Mouse (Mus musculus) neural tube, embryonic 13.5 days (tissue): ENCODE data around the gene Rbpj. TPM values are rescaled to one million over a fixed set of nuclear protein-coding genes. Genes with fewer than 3 reads are reported as not detected.
"Not testable (repeated sequence)": the region's sequence is repeated elsewhere in the genome, so short reads cannot be mapped to it uniquely, and the experiment has no call there.

ENCODE experiments used
- ATAC-seq: fragments of 200-750 bp; cut with Nextera tagmentation; 2 replicates; pipeline ENCODE4 v1.8.0; 2017; ENCODE audit warnings: low read depth, mild to moderate bottlenecking, moderate TSS enrichment, moderate library complexity
- H3K27ac ChIP-seq: fragments of 300-500 bp; sonication (generic); replicated peaks from 2 replicates; pipeline ENCODE4 v1.5.1; 2015; ENCODE audit warnings: moderate library complexity, mild to moderate bottlenecking, inconsistent platforms
- H3K27me3 ChIP-seq: fragments of 300-500 bp; sonication (generic); 2 replicates; pipeline ENCODE4 v1.6.1; 2015; ENCODE audit warnings: mild to moderate bottlenecking, inconsistent platforms
- H3K36me3 ChIP-seq: fragments of 300-500 bp; sonication (generic); 2 replicates; pipeline ENCODE4 v1.6.1; 2015; ENCODE audit warnings: mild to moderate bottlenecking, inconsistent platforms
- H3K4me1 ChIP-seq: fragments of 300-500 bp; sonication (generic); replicated peaks from 2 replicates; pipeline ENCODE4 v1.6.1; 2015; ENCODE audit warnings: inconsistent platforms
- H3K4me2 ChIP-seq: fragments of 300-500 bp; sonication (generic); 2 replicates; pipeline ENCODE4 v1.6.1; 2015; ENCODE audit warnings: inconsistent platforms, mild to moderate bottlenecking, moderate library complexity
- H3K4me3 ChIP-seq: fragments of 300-500 bp; sonication (generic); 2 replicates; pipeline ENCODE4 v1.5.1; 2015; ENCODE audit warnings: mild to moderate bottlenecking, inconsistent platforms
- H3K9ac ChIP-seq: fragments of 300-500 bp; sonication (generic); 2 replicates; pipeline ENCODE4 v1.6.1; 2015; ENCODE audit warnings: moderate library complexity, mild to moderate bottlenecking, inconsistent platforms
- H3K9me3 ChIP-seq: fragments of 300-500 bp; sonication (generic); 2 replicates; pipeline ENCODE4 v1.6.1; 2016; ENCODE audit warnings: inconsistent platforms
- WGBS: fragments of 180-500 bp; shearing (Covaris S2); methylation state at CpG from one replicate; pipeline ENCODE4 v1.1.7; 2015; 5-methylcytosine and 5-hydroxymethylcytosine counted together
- polyA plus RNA-seq: library from polyadenylated mRNA; unstranded; fragments of >200 nt; fragmentation: Nextera tagmentation; extraction: Ambion mirVana; gene quantifications from 2 replicates; pipeline ENCODE4 v1.2.1, GENCODE M21; 2015

Rbpj gene
- polyA plus RNA-seq, 1 experiment from 2014 or later: 37.5 TPM

DNA sequence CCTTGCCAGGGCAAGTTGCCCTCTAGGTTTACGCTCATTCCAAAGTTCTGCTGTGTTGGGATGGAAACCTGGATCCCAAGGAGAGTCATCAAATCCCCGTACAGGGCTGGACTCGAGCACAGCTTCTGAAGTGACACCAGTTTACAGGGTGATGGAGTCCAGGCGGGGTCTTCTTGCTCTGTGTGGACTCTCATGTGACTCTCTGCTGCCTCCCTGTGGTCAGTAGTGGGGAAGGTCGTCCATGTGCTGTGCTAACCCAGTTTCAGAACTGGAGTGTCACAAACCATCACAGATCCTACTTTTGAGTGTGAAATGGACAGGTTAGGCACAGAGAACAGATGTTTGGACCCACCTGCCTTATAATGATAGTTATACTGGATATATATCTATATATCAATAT lies 206.4 kb downstream of the Rbpj start:
- Histone ChIP-seq H3K27me3 (no peaks in the 10 kb centered on the region), H3K4me3 (no peak overlapping the region), H3K36me3 (no peaks in the 10 kb centered on the region), H3K9me3 (no peaks in the 10 kb centered on the region), H3K27ac (no peak overlapping the region), H3K9ac (no peak overlapping the region), H3K4me1 (no peaks in the 10 kb centered on the region), H3K4me2 (no peak overlapping the region)
- WGBS: 28% methylated on average over 5 of the region's 5 CpGs
- peak; percentile 89 for ATAC-seq

DNA sequence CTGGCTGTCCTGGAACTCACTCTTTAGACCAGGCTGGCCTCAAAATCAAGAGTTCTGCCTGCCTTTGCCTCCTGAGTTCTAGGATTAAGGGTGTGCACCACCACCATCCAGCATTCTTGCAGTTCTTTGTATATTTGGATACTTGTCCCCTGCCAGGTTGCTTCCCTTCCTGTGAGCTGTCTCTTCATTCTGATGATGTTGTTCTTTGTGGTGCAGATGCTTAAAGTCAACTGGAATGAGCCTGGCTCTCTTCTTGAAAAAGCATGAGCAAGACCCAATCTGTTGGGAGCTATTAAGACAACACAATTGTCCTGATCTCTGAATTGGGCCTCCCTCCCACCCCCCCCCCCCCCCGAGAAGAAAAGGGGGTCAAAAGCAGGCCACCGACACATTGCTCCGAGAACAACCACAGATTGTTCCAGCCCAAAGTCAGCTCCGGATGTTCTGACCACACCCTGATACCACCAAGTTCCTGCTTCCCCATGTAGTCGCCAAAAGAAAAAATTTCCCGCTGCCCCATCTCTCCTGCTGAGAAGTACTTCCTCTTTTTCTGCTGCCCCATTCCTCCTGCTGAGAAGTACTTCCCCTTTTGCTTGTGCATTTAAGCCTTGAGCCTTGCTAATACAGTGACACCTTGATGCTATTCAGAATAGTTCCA lies 207.7 kb downstream of the Rbpj start:
- H3K4me2 ChIP-seq, H3K27me3 ChIP-seq, H3K9ac ChIP-seq, H3K27ac ChIP-seq, H3K4me3 ChIP-seq, H3K36me3 ChIP-seq, H3K4me1 ChIP-seq, ATAC-seq, H3K9me3 ChIP-seq: not testable (repeated sequence)
- WGBS: 88% methylated on average over 6 of the region's 6 CpGs

DNA sequence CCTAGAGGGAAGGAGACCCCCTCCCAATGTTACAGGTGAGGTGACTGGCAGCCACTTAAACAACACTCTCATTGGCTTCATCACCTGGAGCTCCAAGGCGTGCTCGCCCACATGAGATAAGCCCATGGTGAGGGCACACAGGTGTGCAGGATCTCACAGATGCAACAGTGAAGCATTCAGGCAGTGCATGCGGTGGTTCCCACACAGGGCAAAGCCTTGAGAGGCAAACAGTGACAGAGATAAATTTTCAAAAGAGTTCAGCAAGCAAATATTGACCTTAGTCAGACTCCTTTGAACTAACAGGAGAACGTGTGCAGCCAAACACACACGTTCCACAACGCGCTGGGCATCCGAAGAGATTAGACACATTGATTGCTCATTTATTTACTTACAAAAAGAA lies 210.7 kb downstream of the Rbpj start:
- Histone ChIP-seq H3K9me3 (no peaks in the 10 kb centered on the region), H3K36me3 (no peaks in the 10 kb centered on the region), H3K27me3 (no peaks in the 10 kb centered on the region), H3K4me1 (no peaks in the 10 kb centered on the region), H3K27ac (no peak overlapping the region), H3K9ac (no peak overlapping the region), H3K4me2 (no peak overlapping the region), H3K4me3 (no peak overlapping the region)
- ATAC-seq: no peak
- WGBS: 89% methylated on average over 8 of the region's 8 CpGs

DNA sequence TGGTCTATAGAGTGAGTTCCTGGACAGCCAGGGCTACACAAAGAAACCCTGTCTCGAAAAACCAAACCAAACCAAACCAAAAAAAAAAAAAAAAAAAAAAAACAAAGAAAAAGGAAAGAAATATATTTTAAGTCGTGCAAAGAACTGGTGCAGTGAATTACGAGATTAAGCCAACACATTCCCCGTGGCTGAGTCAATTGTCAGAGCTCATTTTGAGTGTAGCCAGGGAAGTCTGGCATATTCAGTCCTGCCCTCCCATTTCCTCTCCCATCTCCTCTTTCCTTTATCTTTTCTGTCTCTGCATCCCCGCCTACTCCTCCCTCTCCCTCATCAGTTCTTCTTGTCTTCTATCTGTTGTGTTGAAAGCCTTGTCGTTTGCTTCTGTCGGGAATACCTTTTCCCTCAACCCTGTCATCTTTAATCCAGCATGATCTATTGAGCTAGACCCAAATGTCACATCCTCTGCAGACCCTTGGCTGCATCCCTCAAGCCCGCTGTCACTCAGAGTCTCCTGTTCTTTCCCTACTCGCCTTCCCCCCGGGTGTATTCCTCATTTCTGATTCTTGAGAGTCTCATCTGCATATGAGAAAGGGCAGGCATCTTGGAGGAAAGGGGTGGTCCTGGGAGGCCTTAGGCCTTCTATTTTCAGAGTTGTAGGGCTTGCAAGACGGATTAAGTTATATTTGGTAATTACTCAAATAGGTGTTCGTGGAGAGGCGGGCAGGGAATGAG lies 212.2 kb downstream of the Rbpj start:
- H3K9ac ChIP-seq: no peak overlapping the region
- no peak overlapping the region for H3K4me2 ChIP-seq
- no peak overlapping the region for H3K4me3 ChIP-seq
- no peaks in the 10 kb centered on the region for H3K36me3 ChIP-seq
- ATAC-seq: no peak
- H3K4me1 ChIP-seq: no peaks in the 10 kb centered on the region
- H3K27me3 ChIP-seq: no peaks in the 10 kb centered on the region
- H3K9me3 ChIP-seq: no peaks in the 10 kb centered on the region
- 52% methylated on average over 13 of the region's 13 CpGs for WGBS
- H3K27ac ChIP-seq: no peak overlapping the region

DNA sequence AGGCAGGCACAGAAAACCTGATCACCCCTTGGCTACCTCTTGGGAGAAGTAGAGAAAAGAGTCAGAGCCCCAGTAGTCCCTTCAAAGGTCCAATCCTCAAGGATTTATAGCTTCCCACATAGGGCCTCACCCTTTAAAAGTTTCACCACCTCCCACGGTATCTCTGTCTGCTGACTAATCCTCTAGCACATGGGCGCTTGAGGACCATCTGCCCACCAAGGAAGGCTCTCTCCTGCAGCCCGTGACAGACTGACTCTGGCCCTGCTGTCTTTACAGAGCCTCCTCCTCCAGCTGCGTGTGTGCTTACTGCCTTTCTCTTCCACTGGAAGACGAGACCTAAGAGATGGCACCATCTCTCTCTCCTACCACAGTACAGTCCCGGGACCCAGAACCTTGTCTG lies 213.7 kb downstream of the Rbpj start:
- Histone ChIP-seq H3K27me3 (no peaks in the 10 kb centered on the region), H3K36me3 (no peaks in the 10 kb centered on the region), H3K9ac (no peak overlapping the region), H3K27ac (no peak overlapping the region), H3K4me2 (no peak overlapping the region), H3K4me3 (no peak overlapping the region), H3K4me1 (no peaks in the 10 kb centered on the region), H3K9me3 (no peaks in the 10 kb centered on the region)
- ATAC-seq: no peak
- 77% methylated on average over 6 of the region's 6 CpGs for WGBS

DNA sequence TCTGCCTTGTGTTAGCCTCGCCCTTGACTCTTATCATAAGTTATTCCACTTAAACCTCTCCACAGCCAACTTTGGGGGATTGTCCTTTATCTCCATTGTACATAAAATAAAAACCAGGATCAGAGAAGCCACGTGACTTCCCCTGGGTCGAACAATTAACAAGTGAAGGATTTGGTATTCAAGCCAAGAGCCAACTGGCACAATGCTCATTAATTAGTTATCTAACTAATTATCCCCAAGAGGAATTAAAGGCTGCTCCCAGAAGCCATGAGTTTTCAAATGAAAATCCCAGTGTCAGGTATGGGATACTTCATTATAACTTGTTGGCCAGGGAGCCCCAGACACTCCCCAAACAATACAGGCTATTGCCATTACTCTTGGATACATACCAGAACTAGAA lies 218.0 kb downstream of the Rbpj start:
- H3K27ac ChIP-seq: no peak overlapping the region
- H3K9me3 ChIP-seq: no peaks in the 10 kb centered on the region
- no peaks in the 10 kb centered on the region for H3K4me1 ChIP-seq
- H3K4me3 ChIP-seq: no peak overlapping the region
- ATAC-seq: no peak
- H3K9ac ChIP-seq: no peak overlapping the region
- H3K36me3 ChIP-seq: no peaks in the 10 kb centered on the region
- no peak overlapping the region for H3K4me2 ChIP-seq
- no peaks in the 10 kb centered on the region for H3K27me3 ChIP-seq
- 64% methylated on average over 3 of the region's 3 CpGs for WGBS

DNA sequence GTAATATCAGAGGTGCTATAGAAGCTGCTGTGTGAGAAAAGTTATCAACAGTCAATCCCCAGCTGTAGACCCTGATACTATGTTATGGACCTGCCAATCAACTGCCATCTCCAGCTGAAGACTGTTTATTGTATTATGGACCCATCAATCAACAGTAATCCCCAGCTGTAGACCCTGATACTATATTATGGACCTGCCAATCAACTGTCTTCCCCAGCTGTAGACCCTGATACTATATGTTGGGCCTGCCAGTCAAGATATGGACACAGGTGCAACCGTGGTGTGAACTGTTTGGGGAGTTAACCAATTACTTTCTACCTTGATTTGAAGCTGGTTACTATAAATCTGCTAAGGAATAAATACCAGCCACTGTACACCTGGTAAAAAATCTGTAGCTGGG lies 218.5 kb downstream of the Rbpj start:
- no peak overlapping the region for H3K9ac ChIP-seq
- H3K36me3 ChIP-seq: no peaks in the 10 kb centered on the region
- H3K4me2 ChIP-seq: no peak overlapping the region
- no peaks in the 10 kb centered on the region for H3K4me1 ChIP-seq
- H3K9me3 ChIP-seq: no peaks in the 10 kb centered on the region
- H3K4me3 ChIP-seq: no peak overlapping the region
- 86% methylated on average over 1 of the region's 1 CpGs for WGBS
- H3K27ac ChIP-seq: no peak overlapping the region
- H3K27me3 ChIP-seq: no peaks in the 10 kb centered on the region
- ATAC-seq: no peak

- no peak overlapping the region for H3K4me3 ChIP-seq
- no peaks in the 10 kb centered on the region for H3K36me3 ChIP-seq
- no peak overlapping the region for H3K4me2 ChIP-seq
- no peak overlapping the region for H3K9ac ChIP-seq
- H3K27me3 ChIP-seq: no peaks in the 10 kb centered on the region
- no peaks in the 10 kb centered on the region for H3K9me3 ChIP-seq
- ATAC-seq: no peak
- H3K27ac ChIP-seq: no peak overlapping the region
- H3K4me1 ChIP-seq: no peaks in the 10 kb centered on the region
- WGBS: 90% methylated on average over 4 of the region's 4 CpGs
Measured at GRCm38 (mm10) chr5:53685623-53686022, 219.7 kb downstream of the Rbpj start.

GRCm38 (mm10) chr5:53686379-53686778 lies 220.4 kb downstream of the Rbpj start:
- Histone ChIP-seq H3K4me2 (no peak overlapping the region), H3K4me1 (no peaks in the 10 kb centered on the region), H3K27ac (no peak overlapping the region), H3K27me3 (no peaks in the 10 kb centered on the region), H3K9me3 (no peaks in the 10 kb centered on the region), H3K9ac (no peak overlapping the region), H3K36me3 (no peaks in the 10 kb centered on the region), H3K4me3 (no peak overlapping the region)
- 74% methylated on average over 2 of the region's 2 CpGs for WGBS
- no peak for ATAC-seq

- no peak overlapping the region for H3K9ac ChIP-seq
- 90% methylated on average over 7 of the region's 7 CpGs for WGBS
- ATAC-seq: no peak
Measured at GRCm38 (mm10) chr5:53688326-53688725, 222.4 kb downstream of the Rbpj start.

GRCm38 (mm10) chr5:53691577-53691976 lies 225.6 kb downstream of the Rbpj start:
- H3K9ac ChIP-seq: no peak overlapping the region
- no peaks in the 10 kb centered on the region for H3K4me1 ChIP-seq
- no peaks in the 10 kb centered on the region for H3K36me3 ChIP-seq
- no peak overlapping the region for H3K27ac ChIP-seq
- ATAC-seq: no peak; the same call in 1 of the 2 replicates
- 69% methylated on average over 3 of the region's 3 CpGs for WGBS
- H3K9me3 ChIP-seq: no peaks in the 10 kb centered on the region
- no peak overlapping the region for H3K4me3 ChIP-seq
- no peaks in the 10 kb centered on the region for H3K27me3 ChIP-seq
- no peak overlapping the region for H3K4me2 ChIP-seq

More at GRCm38 (mm10) chr5:53688326-53688725, 222.4 kb downstream of the Rbpj start:
- H3K27ac ChIP-seq: no peak overlapping the region
- H3K4me1 ChIP-seq: no peaks in the 10 kb centered on the region
- no peaks in the 10 kb centered on the region for H3K36me3 ChIP-seq
- H3K27me3 ChIP-seq: no peaks in the 10 kb centered on the region
- no peak overlapping the region for H3K4me3 ChIP-seq
- no peaks in the 10 kb centered on the region for H3K9me3 ChIP-seq
- no peak overlapping the region for H3K4me2 ChIP-seq

GRCm38 (mm10) chr5:53692100-53692499 lies 226.1 kb downstream of the Rbpj start:
- Histone ChIP-seq H3K9ac (no peak overlapping the region), H3K4me1 (no peaks in the 10 kb centered on the region), H3K36me3 (no peaks in the 10 kb centered on the region), H3K9me3 (no peaks in the 10 kb centered on the region), H3K27me3 (no peaks in the 10 kb centered on the region), H3K4me2 (no peak overlapping the region), H3K4me3 (no peak overlapping the region), H3K27ac (no peak overlapping the region)
- WGBS: 89% methylated on average over 8 of the region's 8 CpGs
- no peak for ATAC-seq

DNA sequence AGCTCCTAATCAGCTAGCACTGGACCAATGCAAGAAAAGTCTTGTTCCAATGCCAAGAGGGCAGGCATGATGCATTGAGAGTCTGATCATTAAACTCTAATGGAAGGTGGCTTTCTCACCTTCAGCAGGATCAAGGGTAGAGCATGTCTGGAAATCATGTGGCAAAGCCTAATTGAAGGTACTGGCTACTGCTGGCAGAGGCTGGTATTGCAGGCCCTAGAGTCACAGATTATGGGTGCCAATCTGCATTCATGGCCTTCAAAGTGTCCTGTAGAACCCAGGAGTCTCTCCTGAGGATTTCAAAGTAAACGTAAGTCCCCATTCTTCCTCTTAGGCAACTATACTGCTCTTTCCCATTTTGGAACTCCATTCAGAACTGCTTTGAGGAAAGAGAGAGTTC lies 226.7 kb downstream of the Rbpj start:
- Histone ChIP-seq H3K9ac (no peak overlapping the region), H3K27me3 (no peaks in the 10 kb centered on the region), H3K36me3 (no peaks in the 10 kb centered on the region), H3K4me2 (no peak overlapping the region), H3K9me3 (no peaks in the 10 kb centered on the region), H3K4me1 (no peaks in the 10 kb centered on the region), H3K27ac (no peak overlapping the region), H3K4me3 (no peak overlapping the region)
- no peak for ATAC-seq
- 98% methylated on average over 1 of the region's 1 CpGs for WGBS
